Mouse (Mus musculus): ENCODE results near the gene Trf.

DNA sequence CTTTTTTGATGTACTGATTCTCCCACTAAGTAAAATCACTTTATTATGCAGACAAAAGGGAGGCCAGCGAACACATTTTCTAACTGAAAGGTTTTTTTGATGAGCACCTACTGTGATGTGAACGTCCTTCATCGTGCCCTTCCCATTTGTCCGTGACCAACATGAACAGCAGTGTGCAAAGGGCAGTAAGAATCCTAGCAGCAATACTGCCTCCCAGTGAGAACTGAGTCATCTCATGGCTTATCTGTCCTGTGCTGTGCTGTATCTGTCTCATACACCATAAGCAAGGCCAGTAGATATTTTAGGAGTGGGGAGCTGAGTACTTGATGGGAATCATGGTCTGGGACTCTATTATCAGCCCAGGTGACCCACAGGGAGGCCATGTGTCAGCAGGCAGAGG is 41.8 kb downstream of the Trf start:
- TF ChIP-seq CTCF (IDR thresholded peaks at IDR 0.05; ENCODE audit: low read depth), result no peak
- no peak for TF ChIP-seq EP300 (optimal IDR thresholded peaks at IDR 0.05)
